8 mouse cellular contexts compared by ENCODE assay signal in the genomic region with DNA sequence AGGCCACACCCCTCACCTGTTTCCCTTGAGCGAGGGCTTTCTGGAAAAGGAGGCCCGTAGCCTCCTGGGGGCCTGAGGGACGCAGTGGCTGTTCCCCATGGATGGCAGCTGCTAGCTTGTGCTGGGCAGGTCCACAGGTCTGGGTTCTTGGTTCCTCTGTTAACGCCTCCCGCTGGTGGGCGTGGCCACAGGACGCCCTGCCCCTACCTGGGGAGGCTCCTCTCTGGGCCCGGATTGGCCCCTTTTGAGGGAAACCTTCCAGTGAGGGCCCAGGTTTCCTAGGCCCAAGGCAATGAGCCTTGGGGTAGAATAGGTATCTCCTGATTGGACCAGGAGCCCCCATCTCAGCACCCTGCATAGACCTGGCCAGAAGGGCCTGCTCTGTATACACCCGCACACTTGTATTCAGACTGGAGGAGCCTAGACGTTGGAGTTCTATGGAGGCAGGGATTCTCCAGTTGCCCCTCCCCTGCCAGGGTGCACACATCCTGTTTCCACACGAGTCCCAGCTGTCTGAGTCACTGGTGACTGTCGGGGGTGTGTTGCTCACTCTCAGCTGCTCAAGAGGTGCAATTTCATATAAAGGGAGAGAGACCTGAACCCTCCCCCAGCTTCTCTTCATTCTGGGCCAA. TPM values are rescaled to one million over a fixed set of nuclear protein-coding genes. Genes with fewer than 3 reads are reported as not detected.
A peak's percentile ranks its signal among the peaks of the same experiment; 100 is the strongest.
DNase-seq lines count a peak whose midpoint lies in the region; ATAC-seq lines count a peak whose summit lies in the region.

No protein-coding gene starts in this region.

- no peak for DNase-seq in heart, postnatal 14 days
- DNase-seq in Muller cell, postnatal 12 days (ENCODE audit: inconsistent ontology term) = peak; percentile 31
- DNase-seq in urinary bladder, postnatal 14 days (ENCODE audit: low spot score) = peak; percentile 76
- DNase-seq in left cerebral cortex, postnatal 36 days (ENCODE audit: low spot score in 2 of 2) = no peak
- DNase-seq in spleen, postnatal 36 days (ENCODE audit: low spot score in 2 of 2) = no peak

- no peaks in the 10 kb centered on the region; the same call in 1 of the 2 replicates for H3K27me3 ChIP-seq in heart, embryonic 12.5 days (replicated peaks)
- H3K27me3 ChIP-seq in liver, embryonic 15.5 days = peaks cover 13% of the 10 kb centered on the region; the same call in 1 of the 2 replicates

- peak overlapping the region; percentile 56 for H3K4me2 ChIP-seq in heart, embryonic 12.5 days
- peak overlapping the region; percentile 21; the same call in 1 of the 2 replicates for H3K4me2 ChIP-seq in liver, embryonic 15.5 days

- H3K36me3 ChIP-seq in heart, embryonic 12.5 days = peaks cover 46% of the 10 kb centered on the region
- H3K36me3 ChIP-seq in liver, embryonic 15.5 days (replicated peaks) = peaks cover 36% of the 10 kb centered on the region

- no peak overlapping the region for H3K27ac ChIP-seq in heart, embryonic 12.5 days (ENCODE audit: poor library complexity, severe bottlenecking)
- no peak overlapping the region for H3K27ac ChIP-seq in liver, embryonic 15.5 days (replicated peaks)

- ATAC-seq in heart, embryonic 12.5 days (ENCODE audit: insufficient number of reproducible peaks, low FRiP score) = peak; percentile 52
- ATAC-seq in granulocyte monocyte progenitor cell, adult 5-6 weeks (replicated peaks; ENCODE audit: poor library complexity, severe bottlenecking) = peak; percentile 54; the same call in 1 of the 2 replicates
- ATAC-seq in liver, embryonic 15.5 days (ENCODE audit: insufficient read depth) = peak; percentile 51

- intact Hi-C loops in heart, postnatal 14 days (cut with DNase I) = no loop called here
- intact Hi-C loops in left cerebral cortex, postnatal 36 days (cut with DNase I) = no loop called here

- 19% methylated on average over 12 of the region's 12 CpGs for WGBS in heart, embryonic 12.5 days
- 39% methylated on average over 12 of the region's 12 CpGs for WGBS in liver, embryonic 15.5 days (ENCODE audit: insufficient replicate concordance)

- peaks cover 18% of the 10 kb centered on the region for H3K4me1 ChIP-seq in heart, embryonic 12.5 days (replicated peaks)
- H3K4me1 ChIP-seq in liver, embryonic 15.5 days (replicated peaks) = peaks cover 25% of the 10 kb centered on the region

- 0 out of 2 replicates have a peak overlapping the region, but pooled peaks have one; percentile 42 for H3K9ac ChIP-seq in heart, embryonic 12.5 days
- no peak overlapping the region for H3K9ac ChIP-seq in liver, embryonic 15.5 days

- H3K9me3 ChIP-seq in heart, embryonic 12.5 days (replicated peaks) = no peaks in the 10 kb centered on the region
- H3K9me3 ChIP-seq in liver, embryonic 15.5 days (replicated peaks) = no peaks in the 10 kb centered on the region

- H3K4me3 ChIP-seq in heart, embryonic 12.5 days = 0 out of 2 replicates have a peak overlapping the region, but pooled peaks have one; percentile 9
- no peak overlapping the region for H3K4me3 ChIP-seq in liver, embryonic 15.5 days (replicated peaks)

RNA-seq across cellular contexts. Expression of a gene that starts 6.1 kb away (rescaled TPM):
- 18.0 and 18.2 TPM in 2 replicates for polyA plus RNA-seq in heart, embryonic 12.5 days (2016; fragmentation: Nextera tagmentation; extraction: Ambion mirVana)
- total RNA-seq in heart, postnatal 14 days (2021) = 10 to 100 TPM in 1 of 2 experiments, 1 to 10 TPM in 1; 9.3 to 11.0 TPM
- total RNA-seq in granulocyte monocyte progenitor cell, adult 5-6 weeks (2014; fragmentation: Nextera tagmentation) = 24.3 and 36.5 TPM in 2 replicates
- 12.2 and 13.4 TPM in 2 replicates for total RNA-seq in granulocyte monocyte progenitor cell, adult 5-6 weeks (2017)
- polyA plus RNA-seq in liver, embryonic 15.5 days (2015; fragmentation: Nextera tagmentation; extraction: Ambion mirVana) = 4.0 and 4.8 TPM in 2 replicates
- 10 to 100 TPM; 32.4 to 42.9 TPM for total RNA-seq in left cerebral cortex, postnatal 36 days (2021)

RNA-seq across cellular contexts. Expression of a gene that starts 7.3 kb away (rescaled TPM):
- 49.3 and 54.7 TPM in 2 replicates for polyA plus RNA-seq in heart, embryonic 12.5 days (2016; fragmentation: Nextera tagmentation; extraction: Ambion mirVana)
- 10 to 100 TPM; 20.0 to 22.3 TPM for total RNA-seq in heart, postnatal 14 days (2021)
- 97.3 and 108 TPM in 2 replicates for total RNA-seq in granulocyte monocyte progenitor cell, adult 5-6 weeks (2014; fragmentation: Nextera tagmentation)
- 116 and 135 TPM in 2 replicates for total RNA-seq in granulocyte monocyte progenitor cell, adult 5-6 weeks (2017)
- 44.5 and 47.2 TPM in 2 replicates for polyA plus RNA-seq in liver, embryonic 15.5 days (2015; fragmentation: Nextera tagmentation; extraction: Ambion mirVana)
- 10 to 100 TPM; 64.4 to 68.0 TPM for total RNA-seq in left cerebral cortex, postnatal 36 days (2021)

RNA-seq across cellular contexts. Expression of a gene that starts 12.8 kb away (rescaled TPM):
- 1.3 and 1.6 TPM in 2 replicates for polyA plus RNA-seq in heart, embryonic 12.5 days (2016; fragmentation: Nextera tagmentation; extraction: Ambion mirVana)
- 100 to 1,000 TPM; 178 to 193 TPM for total RNA-seq in heart, postnatal 14 days (2021)
- total RNA-seq in granulocyte monocyte progenitor cell, adult 5-6 weeks (2014; fragmentation: Nextera tagmentation) = not detected in 2 replicates
- total RNA-seq in granulocyte monocyte progenitor cell, adult 5-6 weeks (2017) = 0.05 TPM in 1 of 2 replicates, not detected in the other
- 0.20 and 0.32 TPM in 2 replicates for polyA plus RNA-seq in liver, embryonic 15.5 days (2015; fragmentation: Nextera tagmentation; extraction: Ambion mirVana)
- under 1 TPM; 0.37 to 0.45 TPM for total RNA-seq in left cerebral cortex, postnatal 36 days (2021)

RNA-seq across cellular contexts. Expression of a gene that starts 25.4 kb away (rescaled TPM):
- 3.4 and 4.3 TPM in 2 replicates for polyA plus RNA-seq in heart, embryonic 12.5 days (2016; fragmentation: Nextera tagmentation; extraction: Ambion mirVana)
- 1 to 10 TPM; 5.5 to 6.3 TPM for total RNA-seq in heart, postnatal 14 days (2021)
- 1.5 and 2.1 TPM in 2 replicates for total RNA-seq in granulocyte monocyte progenitor cell, adult 5-6 weeks (2014; fragmentation: Nextera tagmentation)
- 0.26 and 0.43 TPM in 2 replicates for total RNA-seq in granulocyte monocyte progenitor cell, adult 5-6 weeks (2017)
- 1.1 and 1.3 TPM in 2 replicates for polyA plus RNA-seq in liver, embryonic 15.5 days (2015; fragmentation: Nextera tagmentation; extraction: Ambion mirVana)
- 1 to 10 TPM; 4.0 to 5.8 TPM for total RNA-seq in left cerebral cortex, postnatal 36 days (2021)

RNA-seq across cellular contexts. Expression of a gene that starts 26.9 kb away (rescaled TPM):
- 3.1 and 3.2 TPM in 2 replicates for polyA plus RNA-seq in heart, embryonic 12.5 days (2016; fragmentation: Nextera tagmentation; extraction: Ambion mirVana)
- total RNA-seq in heart, postnatal 14 days (2021) = under 1 TPM; 0.22 TPM
- total RNA-seq in granulocyte monocyte progenitor cell, adult 5-6 weeks (2014; fragmentation: Nextera tagmentation) = not detected in 2 replicates
- 0.15 and 0.60 TPM in 2 replicates for total RNA-seq in granulocyte monocyte progenitor cell, adult 5-6 weeks (2017)
- 37.0 and 42.2 TPM in 2 replicates for polyA plus RNA-seq in liver, embryonic 15.5 days (2015; fragmentation: Nextera tagmentation; extraction: Ambion mirVana)
- 1 to 10 TPM; 3.9 to 4.7 TPM for total RNA-seq in left cerebral cortex, postnatal 36 days (2021)

Comparison
In these comparisons a context has a peak if more than half of its experiments do, and no peak if none do; other contexts are left out.
1. DNase-seq: peak in Muller cell, postnatal 12 days (single experiment) and urinary bladder, postnatal 14 days (single experiment); none in heart, postnatal 14 days (0 of 2), left cerebral cortex, postnatal 36 days (0 of 2) and spleen, postnatal 36 days (0 of 2).
2. RNA of a gene that starts 12.8 kb away (total RNA-seq): 178 to 193 TPM in heart, postnatal 14 days; 0.37 to 0.45 TPM in left cerebral cortex, postnatal 36 days and 0.05 TPM in granulocyte monocyte progenitor cell, adult 5-6 weeks; every median in the first group is over 100 times any median in the second.
3. Peak in every context shown above with its lines, with median percentiles within 50 percentile points of each other: ATAC-seq.